Mouse (Mus musculus) megakaryocyte, embryonic 14.5 days (primary cell): ENCODE results near the gene Msln.

Source experiments
- FLI1 ChIP-seq: IDR thresholded peaks from 2 replicates; pipeline ENCODE4 v1.6.1; 2012; ENCODE audit warnings: low read length, inconsistent platforms, mixed read lengths
- GATA1 ChIP-seq: IDR thresholded peaks from 3 replicates; pipeline ENCODE4 v1.6.1; 2012; ENCODE audit warnings: mixed read lengths, low read length, inconsistent platforms, borderline replicate concordance

DNA sequence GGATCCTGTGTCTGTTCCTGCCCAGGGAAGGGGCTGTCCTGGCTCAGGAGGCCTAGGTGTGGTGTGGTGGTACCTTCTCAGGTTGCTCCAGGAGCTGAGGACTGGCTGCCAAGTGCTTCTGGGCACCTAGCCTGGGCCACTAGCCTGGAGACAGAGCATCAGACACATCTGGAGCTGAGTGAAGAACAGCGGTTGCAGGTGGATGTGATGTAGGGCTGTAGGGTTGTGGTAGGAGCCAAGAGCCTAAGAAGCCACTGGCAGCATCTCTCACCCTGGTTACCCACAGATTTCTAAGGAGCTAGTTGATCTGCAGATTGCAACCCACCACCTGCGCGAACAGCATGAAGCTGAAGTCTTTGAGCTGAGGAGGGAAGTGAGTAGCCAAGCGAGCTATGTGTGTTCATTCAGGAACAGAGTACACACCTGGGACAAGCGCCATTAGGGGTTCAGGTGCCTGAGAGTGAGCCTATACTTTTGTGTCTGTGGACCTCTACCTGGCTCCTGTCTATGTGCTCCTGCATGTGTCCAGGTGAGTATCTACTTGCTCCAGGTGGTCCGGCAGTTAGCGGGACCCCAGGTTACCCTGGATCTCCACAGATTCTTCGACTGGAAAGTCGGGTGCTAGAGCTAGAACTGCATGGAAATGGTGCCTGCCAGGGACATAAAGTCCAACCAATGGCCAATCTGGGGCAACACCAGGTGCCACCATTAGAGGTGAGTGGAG lies 32.8 kb upstream of the Msln start:
- no peak for TF ChIP-seq GATA1
- no peak for TF ChIP-seq FLI1
